Mouse (Mus musculus) embryonic facial prominence, embryonic 14.5 days (tissue): ENCODE measurements around the gene Cdkl4. TPM values are rescaled to one million over a fixed set of nuclear protein-coding genes. Genes with fewer than 3 reads are reported as not detected.
A peak's percentile ranks its signal among the peaks of the same experiment; 100 is the strongest.

Experiments
- ATAC-seq: fragments of 200-750 bp; cut with Nextera tagmentation; 2 replicates; pipeline ENCODE4 v1.8.0; 2017; ENCODE audit warnings: low read depth, moderate number of reproducible peaks, moderate TSS enrichment
- DNase-seq: peaks from one replicate; pipeline ENCODE4 v3.0.0-alpha.2; 2015; ENCODE audit warnings: low spot score
- H3K27ac ChIP-seq: fragments of 300-500 bp; sonication (generic); replicated peaks from 2 replicates; pipeline ENCODE4 v1.5.1; 2014; ENCODE audit warnings: low read depth, mild to moderate bottlenecking, low read length, moderate library complexity
- H3K27me3 ChIP-seq: fragments of 300-500 bp; sonication (generic); replicated peaks from 2 replicates; pipeline ENCODE4 v1.6.1; 2014; ENCODE audit warnings: low read length; ENCODE audit not compliant: control insufficient read depth, insufficient read depth
- H3K36me3 ChIP-seq: fragments of 300-500 bp; sonication (generic); 2 replicates; pipeline ENCODE4 v1.6.1; 2014; ENCODE audit warnings: low read length, mixed read lengths; ENCODE audit not compliant: control insufficient read depth, insufficient read depth
- H3K4me1 ChIP-seq: fragments of 300-500 bp; sonication (generic); 2 replicates; pipeline ENCODE4 v1.6.1; 2014; ENCODE audit warnings: antibody characterized with exemption, low read length; ENCODE audit not compliant: control insufficient read depth, insufficient read depth
- H3K4me2 ChIP-seq: fragments of 300-500 bp; sonication (generic); 2 replicates; pipeline ENCODE4 v1.6.1; 2014; ENCODE audit warnings: low read depth, mild to moderate bottlenecking, low read length, moderate library complexity, mixed read lengths
- H3K4me3 ChIP-seq: fragments of 300-500 bp; sonication (generic); 2 replicates; pipeline ENCODE4 v1.5.1; 2014; ENCODE audit warnings: low read depth, mild to moderate bottlenecking, low read length
- H3K9ac ChIP-seq: fragments of 300-500 bp; sonication (generic); 2 replicates; pipeline ENCODE4 v1.6.1; 2014; ENCODE audit warnings: low read depth, mild to moderate bottlenecking, low read length, moderate library complexity, mixed read lengths
- H3K9me3 ChIP-seq: fragments of 300-500 bp; sonication (generic); 2 replicates; pipeline ENCODE4 v1.6.1; 2016; ENCODE audit warnings: low read length; ENCODE audit not compliant: control insufficient read depth
- WGBS: fragments of 180-500 bp; shearing (Covaris S2); extraction: QIAGEN DNeasy Blood & Tissue Kit; methylation state at CpG from one replicate; pipeline ENCODE4 v1.1.7; 2014; 5-methylcytosine and 5-hydroxymethylcytosine counted together
- polyA plus RNA-seq: library from polyadenylated mRNA; unstranded; fragments of >200 nt; fragmentation: Nextera tagmentation; extraction: Ambion mirVana; gene quantifications from 2 replicates; pipeline ENCODE4 v1.2.1, GENCODE M21; 2014

Cdkl4 gene
- polyA plus RNA-seq, 1 experiment from 2014 or later: 2.2 TPM

DNA sequence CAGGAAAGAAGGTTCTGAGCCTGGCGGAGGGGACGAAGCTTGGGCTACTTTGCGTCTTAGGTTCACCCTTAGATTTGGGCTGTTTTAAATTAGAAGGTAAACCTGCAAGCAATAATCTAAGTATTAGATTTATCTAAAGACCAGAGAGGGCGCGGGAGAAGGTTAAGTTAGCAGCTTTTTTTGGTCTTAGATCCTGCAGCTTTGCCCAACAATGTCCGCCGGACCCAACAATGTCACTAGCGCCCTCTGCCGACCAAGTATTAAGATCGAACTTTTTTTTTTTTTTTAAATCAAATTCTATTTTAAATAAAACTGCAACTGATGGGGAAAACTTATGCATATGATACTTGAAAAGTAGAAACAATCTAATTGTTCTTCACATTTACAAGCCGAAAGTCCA lies 18.6 kb downstream of the Cdkl4 start:
- ATAC-seq (no peak), DNase-seq (peak; percentile 75)
- H3K4me1 ChIP-seq: no peaks in the 10 kb centered on the region

GRCm38 (mm10) chr17:80558583-80558982 lies 19.0 kb downstream of the Cdkl4 start:
- no peaks in the 10 kb centered on the region for H3K27me3 ChIP-seq
- H3K4me3 ChIP-seq: no peak overlapping the region
- H3K4me1 ChIP-seq: no peaks in the 10 kb centered on the region
- no peak overlapping the region for H3K9ac ChIP-seq
- no peaks in the 10 kb centered on the region for H3K36me3 ChIP-seq
- 0 out of 2 replicates have a peak overlapping the region, but pooled peaks have one; percentile 8 for H3K4me2 ChIP-seq
- ATAC-seq: no peak
- no peaks in the 10 kb centered on the region for H3K9me3 ChIP-seq
- no peak for DNase-seq
- 59% methylated on average over 14 of the region's 14 CpGs for WGBS
- H3K27ac ChIP-seq: no peak overlapping the region

More for the DNA sequence above, 18.6 kb downstream of the Cdkl4 start:
- H3K27ac ChIP-seq: no peak overlapping the region
- no peaks in the 10 kb centered on the region for H3K36me3 ChIP-seq
- H3K9me3 ChIP-seq: no peaks in the 10 kb centered on the region
- 22% methylated on average over 11 of the region's 11 CpGs for WGBS
- no peaks in the 10 kb centered on the region for H3K27me3 ChIP-seq
- H3K9ac ChIP-seq: no peak overlapping the region
- H3K4me3 ChIP-seq: no peak overlapping the region
- 0 out of 2 replicates have a peak overlapping the region, but pooled peaks have one; percentile 8 for H3K4me2 ChIP-seq

GRCm38 (mm10) chr17:80557461-80557860 lies 20.2 kb downstream of the Cdkl4 start:
- Histone ChIP-seq H3K9ac (no peak overlapping the region), H3K4me1 (no peaks in the 10 kb centered on the region), H3K4me2 (no peak overlapping the region), H3K9me3 (no peaks in the 10 kb centered on the region), H3K4me3 (no peak overlapping the region), H3K27me3 (no peaks in the 10 kb centered on the region), H3K36me3 (no peaks in the 10 kb centered on the region), H3K27ac (no peak overlapping the region)
- DNase-seq (no peak), ATAC-seq (no peak)
- 93% methylated on average over 5 of the region's 5 CpGs for WGBS

- no peaks in the 10 kb centered on the region for H3K36me3 ChIP-seq
- 3% methylated on average over 35 of the region's 35 CpGs for WGBS
- H3K9me3 ChIP-seq: no peaks in the 10 kb centered on the region
- H3K9ac ChIP-seq: peak overlapping the region; percentile 65
- H3K4me3 ChIP-seq: peak overlapping the region; percentile 49
- DNase-seq: peak; percentile 95
- H3K27ac ChIP-seq: peak overlapping the region; percentile 40; the same call in 1 of the 2 replicates
- ATAC-seq: peak; percentile 93
- H3K4me2 ChIP-seq: peak overlapping the region; percentile 65
- no peaks in the 10 kb centered on the region for H3K27me3 ChIP-seq
- H3K4me1 ChIP-seq: no peaks in the 10 kb centered on the region
These were observed 24.0 kb downstream of the Cdkl4 start for GRCm38 (mm10) chr17:80553318-80554270.

- H3K36me3 ChIP-seq: no peaks in the 10 kb centered on the region
- H3K27me3 ChIP-seq: no peaks in the 10 kb centered on the region
- DNase-seq: no peak
- no peaks in the 10 kb centered on the region for H3K9me3 ChIP-seq
- H3K4me1 ChIP-seq: no peaks in the 10 kb centered on the region
- H3K4me3 ChIP-seq: no peak overlapping the region
- no peak overlapping the region for H3K27ac ChIP-seq
- no peak for ATAC-seq
- WGBS: 72% methylated on average over 4 of the region's 4 CpGs
- H3K9ac ChIP-seq: no peak overlapping the region
- peak overlapping the region; percentile 65; the same call in 1 of the 2 replicates for H3K4me2 ChIP-seq
These were observed 25.0 kb downstream of the Cdkl4 start for GRCm38 (mm10) chr17:80552653-80553052.

DNA sequence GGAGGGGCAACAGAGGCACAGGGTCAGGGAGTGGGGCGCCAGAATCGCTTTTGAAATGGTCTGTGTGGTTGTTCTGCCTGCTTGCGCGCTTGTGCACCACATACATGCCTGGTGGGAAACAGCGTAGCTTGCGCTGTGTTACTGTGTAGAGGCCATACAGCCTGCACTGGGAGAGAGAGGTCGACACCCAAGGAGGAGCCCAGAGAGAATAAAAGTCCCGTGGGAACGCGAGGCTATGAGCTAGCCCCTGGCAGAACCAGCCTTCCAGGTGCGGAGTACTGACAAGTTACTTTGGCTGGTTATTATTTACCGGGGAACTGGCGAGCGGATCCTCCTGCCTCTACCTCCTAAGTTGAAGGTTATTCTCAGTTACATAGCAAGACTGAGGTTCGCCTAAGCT lies 26.6 kb downstream of the Cdkl4 start:
- H3K4me1 ChIP-seq: no peaks in the 10 kb centered on the region
- H3K9ac ChIP-seq: no peak overlapping the region
- 77% methylated on average over 15 of the region's 15 CpGs for whole genome bisulfite sequencing
- no peaks in the 10 kb centered on the region for H3K9me3 ChIP-seq
- H3K27ac ChIP-seq: no peak overlapping the region
- ATAC-seq (no peak), DNase-seq (no peak)
- H3K27me3 ChIP-seq: no peaks in the 10 kb centered on the region
- no peaks in the 10 kb centered on the region for H3K36me3 ChIP-seq
- H3K4me2 ChIP-seq: no peak overlapping the region
- no peak overlapping the region for H3K4me3 ChIP-seq

DNA sequence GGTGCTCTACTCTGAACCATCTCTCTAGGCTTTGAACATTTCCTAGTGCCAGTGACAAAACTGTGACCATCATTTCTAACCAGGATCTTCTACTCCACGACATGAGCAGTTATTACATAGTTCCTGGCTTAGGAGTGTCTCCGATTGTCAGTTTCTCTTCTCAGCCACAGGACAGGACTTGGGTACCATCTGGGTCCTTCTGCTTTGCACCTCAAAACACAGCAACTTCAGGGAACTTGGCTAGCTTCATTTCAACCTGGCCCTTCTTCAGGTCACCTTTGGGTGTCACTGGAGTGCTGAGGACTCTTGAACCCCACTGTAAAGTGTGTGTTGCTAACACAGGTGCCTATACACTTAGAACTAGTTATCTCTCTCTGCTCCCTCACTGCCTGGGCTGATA lies 30.8 kb downstream of the Cdkl4 start:
- WGBS: 83% methylated on average over 2 of the region's 2 CpGs
- no peaks in the 10 kb centered on the region for H3K27me3 ChIP-seq
- H3K4me2 ChIP-seq: no peak overlapping the region
- H3K36me3 ChIP-seq: no peaks in the 10 kb centered on the region
- no peak overlapping the region for H3K9ac ChIP-seq
- no peak overlapping the region for H3K27ac ChIP-seq
- H3K4me1 ChIP-seq: no peaks in the 10 kb centered on the region
- H3K4me3 ChIP-seq: no peak overlapping the region
- H3K9me3 ChIP-seq: no peaks in the 10 kb centered on the region
- no peak for ATAC-seq
- no peak for DNase-seq

DNA sequence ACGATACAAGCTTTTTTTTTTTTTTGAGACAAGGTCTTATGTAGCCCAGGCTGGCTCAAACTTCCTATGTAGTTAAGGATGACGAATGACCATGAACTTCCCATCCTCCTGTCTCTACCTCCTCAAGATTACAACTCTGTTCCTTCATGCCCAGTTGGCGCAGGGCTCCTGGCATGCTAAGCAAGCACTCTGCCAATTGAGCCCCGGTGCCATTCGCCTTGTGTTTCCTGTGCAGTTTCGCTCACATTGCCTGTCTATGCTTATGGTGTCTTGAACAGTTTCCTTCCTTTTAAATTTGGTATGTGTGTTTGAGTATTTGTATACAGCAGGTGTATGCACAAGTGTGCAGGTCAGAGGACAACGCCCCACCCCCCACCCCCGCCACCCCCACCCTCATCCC lies 31.4 kb downstream of the Cdkl4 start:
- Histone ChIP-seq H3K9me3 (no peaks in the 10 kb centered on the region), H3K36me3 (no peaks in the 10 kb centered on the region), H3K4me1 (no peaks in the 10 kb centered on the region), H3K9ac (no peak overlapping the region), H3K4me3 (no peak overlapping the region), H3K27ac (no peak overlapping the region), H3K27me3 (no peaks in the 10 kb centered on the region), H3K4me2 (no peak overlapping the region)
- WGBS: 89% methylated on average over 8 of the region's 8 CpGs
- no peak for ATAC-seq
- no peak for DNase-seq

GRCm38 (mm10) chr17:80543646-80544045 lies 34.0 kb downstream of the Cdkl4 start:
- no peak overlapping the region for H3K4me2 ChIP-seq
- H3K27ac ChIP-seq: no peak overlapping the region
- H3K9ac ChIP-seq: no peak overlapping the region
- H3K9me3 ChIP-seq: no peaks in the 10 kb centered on the region
- ATAC-seq (no peak), DNase-seq (no peak)
- H3K4me3 ChIP-seq: no peak overlapping the region
- no peaks in the 10 kb centered on the region for H3K4me1 ChIP-seq
- WGBS: 87% methylated on average over 20 of the region's 20 CpGs
- no peaks in the 10 kb centered on the region for H3K36me3 ChIP-seq
- no peaks in the 10 kb centered on the region for H3K27me3 ChIP-seq
